13 mouse cellular contexts compared by ENCODE assay signal in the genomic region with DNA sequence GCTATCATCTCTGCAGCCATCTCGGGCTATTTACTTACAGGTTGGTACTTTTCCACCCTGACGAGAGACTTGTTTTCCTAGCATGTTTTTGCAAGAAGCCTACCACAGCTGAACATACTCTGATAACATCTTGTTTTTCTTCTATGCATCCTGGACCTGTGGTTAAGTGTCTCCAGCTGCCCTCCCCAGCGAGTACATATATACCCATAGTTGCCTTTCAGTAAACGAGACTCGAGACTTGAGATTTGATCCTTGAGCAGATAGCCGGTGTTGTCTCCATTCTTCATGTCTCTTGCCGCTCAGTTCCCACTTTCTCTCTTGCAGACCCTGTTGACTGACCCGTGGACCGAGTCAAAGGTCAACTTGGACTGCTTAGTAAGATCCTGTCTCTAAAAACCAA.
"Had no signal": no experiment of that assay in that cellular context is flagged by ENCODE, and none has a peak within 500 bp of the region (broad histone marks: within the 10 kb centered on the region; RNA-seq: fewer than 3 reads in every experiment).

No protein-coding gene starts in this region.

- DNase-seq: kidney, adult 18-20 months; kidney, adult 9 months; kidney, postnatal 14 days; kidney, postnatal 4 days; liver; lung, adult 18-20 months; lung, postnatal 10 days; lung, postnatal 36 days; midbrain, embryonic 14.5 days; right cerebral cortex, adult 18-20 months; right cerebral cortex, postnatal 14 days; right cerebral cortex, postnatal 4 days; thymus, postnatal 25 days had no signal
